Mouse (Mus musculus) thymus, adult 2 months (tissue): ENCODE results near the gene Sytl3. TPM values are rescaled to one million over a fixed set of nuclear protein-coding genes. Genes with fewer than 3 reads are reported as not detected.

Source experiments
- DNase-seq: peaks from one replicate; pipeline ENCODE4 v3.0.0; 2021
- H3K27ac ChIP-seq: fragments of 200-500 bp; 2 replicates; pipeline ENCODE4 v1.5.1; 2012; ENCODE audit warnings: low read length, control low read depth; ENCODE audit not compliant: control insufficient read depth, insufficient read depth
- H3K27me3 ChIP-seq: fragments of 200-500 bp; 2 replicates; pipeline ENCODE4 v1.6.1; 2012; ENCODE audit warnings: mild to moderate bottlenecking, low read length, moderate library complexity, mixed read lengths; ENCODE audit not compliant: control insufficient read depth, insufficient read depth
- H3K36me3 ChIP-seq: fragments of 200-500 bp; 2 replicates; pipeline ENCODE4 v1.6.1; 2012; ENCODE audit warnings: mild to moderate bottlenecking, low read length, moderate library complexity; ENCODE audit not compliant: control insufficient read depth, insufficient read depth
- H3K4me1 ChIP-seq: fragments of 200-500 bp; replicated peaks from 2 replicates; pipeline ENCODE4 v1.6.1; 2012; ENCODE audit warnings: low read length; ENCODE audit not compliant: control insufficient read depth, insufficient read depth
- H3K4me3 ChIP-seq: fragments of 200-500 bp; 2 replicates; pipeline ENCODE4 v1.5.1; 2012; ENCODE audit warnings: mild to moderate bottlenecking, low read length, control low read depth, moderate library complexity; ENCODE audit not compliant: control insufficient read depth, insufficient read depth
- CTCF ChIP-seq: fragments of 200-500 bp; IDR thresholded peaks from 2 replicates; pipeline ENCODE4 v1.5.1; 2012; ENCODE audit warnings: mild to moderate bottlenecking, control low read depth, low read length, moderate library complexity, borderline replicate concordance; ENCODE audit not compliant: control insufficient read depth, poor library complexity, insufficient read depth; ENCODE audit errors: extremely low read depth
- POLR2A ChIP-seq: fragments of 200-500 bp; IDR thresholded peaks from 2 replicates; pipeline ENCODE4 v1.6.1; 2012; ENCODE audit warnings: mild to moderate bottlenecking, low read length, control low read depth, moderate library complexity; ENCODE audit not compliant: control insufficient read depth, poor library complexity, insufficient read depth; ENCODE audit errors: extremely low read depth
- WGBS: fragments of 180-500 bp; shearing (Covaris S2); methylation state at CpG from one replicate; pipeline ENCODE4 v1.1.7; 2018; 5-methylcytosine and 5-hydroxymethylcytosine counted together
- polyA plus RNA-seq: library from polyadenylated mRNA; depleted of rRNA; stranded (reverse); fragments of >200 nt; gene quantifications from 2 replicates; pipeline ENCODE4 v1.2.3, GENCODE M21; 2012

The Sytl3 gene
- polyA plus RNA-seq, 1 experiment: 40.1 TPM

DNA sequence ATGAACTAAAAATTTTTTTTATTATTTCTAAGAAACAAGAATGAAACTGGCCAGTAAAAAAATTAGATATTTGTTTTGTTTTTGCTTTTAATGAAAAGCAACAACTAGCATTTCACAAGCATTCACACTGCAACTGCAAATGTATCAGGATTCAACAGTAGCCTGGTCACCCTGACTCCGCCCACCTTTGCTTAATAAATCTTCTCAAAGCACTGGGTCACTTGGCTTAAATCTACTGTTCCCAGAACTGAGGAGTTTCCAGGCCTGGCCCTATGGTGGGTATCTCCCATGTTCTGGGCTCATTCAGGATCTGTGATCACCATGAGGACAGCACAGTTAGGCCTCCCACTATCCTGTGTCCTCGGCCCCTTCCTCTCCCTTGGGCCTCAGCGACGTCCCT lies 105.8 kb downstream of the Sytl3 start:
- TF ChIP-seq CTCF (no peak), POLR2A (no peak)
- Histone ChIP-seq H3K4me1 (peaks cover 28% of the 10 kb centered on the region), H3K27me3 (no peaks in the 10 kb centered on the region), H3K36me3 (peaks cover 2% of the 10 kb centered on the region; the same call in 1 of the 2 replicates), H3K4me3 (no peak overlapping the region), H3K27ac (no peak overlapping the region)
- no peak for DNase-seq
- 97% methylated on average over 4 of the region's 4 CpGs for WGBS

DNA sequence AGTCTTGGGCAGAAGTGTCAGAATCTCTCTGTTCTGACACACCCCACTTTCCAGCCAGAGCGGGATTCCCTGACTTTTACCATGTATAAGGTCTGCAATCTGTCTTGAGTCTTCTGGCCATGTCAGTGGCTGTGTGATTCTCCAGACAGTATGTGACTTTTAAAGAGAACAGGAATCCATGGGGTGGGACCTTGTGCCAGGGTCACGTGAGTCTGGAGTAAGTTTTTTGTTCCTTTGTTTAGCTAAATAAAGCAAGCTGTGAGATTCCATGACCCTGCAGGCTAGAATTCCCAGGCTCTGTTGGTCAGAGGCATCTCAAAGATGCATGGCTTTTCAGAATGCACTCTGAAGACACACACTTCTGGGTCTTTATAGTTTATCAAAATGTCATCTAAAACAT lies 107.0 kb downstream of the Sytl3 start:
- DNase-seq: no peak
- 92% methylated on average over 2 of the region's 2 CpGs for WGBS
- H3K4me1 ChIP-seq: peaks cover 36% of the 10 kb centered on the region
- TF ChIP-seq POLR2A (no peak), CTCF (no peak)
- peaks cover 3% of the 10 kb centered on the region; the same call in 1 of the 2 replicates for H3K36me3 ChIP-seq
- no peak overlapping the region for H3K27ac ChIP-seq
- H3K4me3 ChIP-seq: no peak overlapping the region
- no peaks in the 10 kb centered on the region for H3K27me3 ChIP-seq

DNA sequence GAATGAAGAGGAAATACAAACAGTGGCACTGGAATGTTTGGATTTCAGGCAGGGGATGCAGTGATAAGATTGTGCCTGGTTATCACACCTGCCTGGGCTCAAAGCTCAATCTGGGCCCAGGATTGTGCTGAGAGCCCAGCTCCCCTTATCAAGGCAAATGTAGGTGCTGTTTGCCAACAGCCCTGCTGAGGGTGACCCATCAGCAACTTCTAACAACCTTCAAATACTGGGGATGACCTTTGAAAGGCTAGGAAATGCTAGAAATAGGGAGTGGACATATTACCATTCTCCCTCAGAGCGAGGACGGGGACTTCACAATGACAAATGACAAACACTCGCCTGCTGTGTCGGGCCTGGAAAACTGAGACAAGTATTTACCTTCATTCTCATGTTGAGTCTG lies 107.9 kb downstream of the Sytl3 start:
- Histone ChIP-seq H3K36me3 (peaks cover 5% of the 10 kb centered on the region; the same call in 1 of the 2 replicates), H3K4me1 (peaks cover 44% of the 10 kb centered on the region), H3K4me3 (no peak overlapping the region), H3K27ac (no peak overlapping the region), H3K27me3 (no peaks in the 10 kb centered on the region)
- TF ChIP-seq POLR2A (no peak), CTCF (no peak)
- WGBS: 96% methylated on average over 4 of the region's 4 CpGs
- no peak for DNase-seq

DNA sequence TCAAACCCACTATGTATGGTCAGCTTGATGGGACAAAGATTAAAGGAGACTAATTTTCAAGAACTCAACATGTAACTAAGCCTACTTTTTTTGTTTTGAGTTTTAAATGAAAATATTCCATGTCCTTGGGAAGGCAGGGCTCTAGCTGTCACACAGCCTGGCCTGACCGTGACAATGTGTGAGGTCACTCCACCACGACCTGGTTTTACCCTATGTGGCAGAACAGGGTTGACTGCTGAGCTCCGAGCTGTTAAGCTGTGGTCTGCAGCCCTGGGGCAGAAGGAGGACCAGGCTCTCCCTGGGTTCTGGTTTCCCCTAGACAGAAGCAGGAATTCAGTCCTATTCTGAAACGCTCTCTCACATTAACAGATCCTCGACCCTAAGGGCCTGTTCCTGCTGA lies 108.9 kb downstream of the Sytl3 start:
- Histone ChIP-seq H3K4me1 (peaks cover 49% of the 10 kb centered on the region), H3K27me3 (no peaks in the 10 kb centered on the region), H3K27ac (no peak overlapping the region)

DNA sequence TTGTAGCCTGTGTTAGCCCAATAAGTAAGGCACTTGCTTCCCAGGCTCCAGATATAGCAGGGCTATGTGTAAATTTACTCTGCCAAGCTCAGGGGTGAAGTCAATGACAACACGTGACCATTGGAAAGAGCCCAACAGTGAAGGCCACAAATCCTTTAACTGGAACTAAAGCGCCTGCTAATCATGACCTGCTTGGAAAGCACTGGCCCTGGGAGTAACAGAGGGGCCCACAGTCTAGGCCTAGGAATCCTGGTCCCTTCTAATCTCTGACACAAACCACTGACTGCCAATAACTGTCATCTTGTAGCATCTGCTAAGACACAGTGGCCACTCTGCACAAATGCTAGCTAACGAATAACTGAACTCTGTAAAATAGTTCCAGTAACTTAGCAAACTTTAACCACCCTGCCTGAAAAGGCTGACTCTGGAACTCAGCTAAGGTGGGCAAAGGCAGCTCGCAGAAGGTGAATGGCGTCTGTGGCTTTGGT lies 109.5 kb downstream of the Sytl3 start:
- no peak overlapping the region for H3K4me3 ChIP-seq
- TF ChIP-seq POLR2A: no peak
- TF ChIP-seq CTCF: no peak
- no peak for DNase-seq
- 85% methylated on average over 5 of the region's 5 CpGs for WGBS
- no peaks in the 10 kb centered on the region for H3K27me3 ChIP-seq
- peaks cover 50% of the 10 kb centered on the region for H3K4me1 ChIP-seq
- peaks cover 6% of the 10 kb centered on the region; the same call in 1 of the 2 replicates for H3K36me3 ChIP-seq
- no peak overlapping the region for H3K27ac ChIP-seq

More for the DNA sequence above, 108.9 kb downstream of the Sytl3 start:
- H3K36me3 ChIP-seq: peaks cover 6% of the 10 kb centered on the region; the same call in 1 of the 2 replicates
- TF ChIP-seq POLR2A: no peak
- TF ChIP-seq CTCF: no peak
- DNase-seq: no peak
- H3K4me3 ChIP-seq: no peak overlapping the region
- 67% methylated on average over 5 of the region's 5 CpGs for WGBS

- TF ChIP-seq CTCF: no peak
- no peak for TF ChIP-seq POLR2A
- no peaks in the 10 kb centered on the region for H3K27me3 ChIP-seq
- 24% methylated on average over 4 of the region's 4 CpGs for WGBS
- peak overlapping the region; percentile 16 for H3K27ac ChIP-seq
- no peak for DNase-seq
- H3K36me3 ChIP-seq: peaks cover 11% of the 10 kb centered on the region; the same call in 1 of the 2 replicates
- no peak overlapping the region for H3K4me3 ChIP-seq
- H3K4me1 ChIP-seq: peaks cover 60% of the 10 kb centered on the region
Measured at GRCm38 (mm10) chr17:6769602-6770001, 110.7 kb downstream of the Sytl3 start.

DNA sequence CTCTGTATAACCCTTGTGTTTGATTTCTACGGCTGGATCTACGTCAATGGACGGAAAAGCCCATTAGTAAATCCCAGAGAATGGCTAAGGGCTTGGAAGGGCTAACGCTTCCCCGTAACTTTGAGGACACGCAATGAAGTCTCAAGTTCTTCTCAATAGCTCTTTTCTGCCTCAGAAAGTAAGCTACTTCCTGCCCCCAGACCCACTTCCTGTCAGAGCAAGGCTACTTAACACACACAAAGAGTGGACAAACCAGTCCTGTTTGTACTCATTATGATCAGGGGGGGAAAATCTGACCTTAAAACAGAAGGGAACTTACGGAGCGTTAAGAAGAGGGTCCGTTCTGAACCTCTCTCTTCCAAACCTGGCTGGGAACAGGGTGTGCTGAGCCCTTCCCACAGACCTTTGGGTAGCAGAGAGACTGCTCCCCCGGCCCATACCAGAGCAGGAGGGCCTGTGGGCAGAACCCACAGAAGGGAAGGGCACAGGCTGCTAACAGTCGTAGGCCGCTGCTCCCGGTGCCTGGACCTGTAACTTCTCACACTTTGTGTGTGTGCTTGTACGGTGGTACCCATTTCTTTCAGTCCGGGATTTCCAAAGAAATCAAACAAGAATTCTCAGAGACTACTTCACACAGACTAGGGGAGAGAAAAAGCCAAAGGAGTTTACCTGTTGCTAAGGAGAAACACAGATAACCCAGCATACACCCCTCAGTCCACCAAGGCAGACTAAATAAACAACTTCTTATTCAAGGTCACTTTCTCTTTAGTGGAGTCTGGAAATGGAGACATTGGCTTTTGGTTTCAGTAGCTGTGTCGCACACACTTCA lies 113.0 kb downstream of the Sytl3 start:
- H3K36me3 ChIP-seq: peaks cover 17% of the 10 kb centered on the region; the same call in 1 of the 2 replicates
- WGBS: 51% methylated on average over 16 of the region's 16 CpGs
- 0 out of 2 replicates have a peak overlapping the region, but pooled peaks have one; percentile 13 for H3K4me3 ChIP-seq
- peak overlapping the region; percentile 87 for H3K27ac ChIP-seq
- TF ChIP-seq CTCF (no peak), POLR2A (no peak)
- no peaks in the 10 kb centered on the region for H3K27me3 ChIP-seq
- DNase-seq: no peak
- peaks cover 60% of the 10 kb centered on the region for H3K4me1 ChIP-seq
